Mouse (Mus musculus) heart, adult 9 months (tissue): ENCODE measurements around the gene Gm13103.
"Not testable (repeated sequence)": the region's sequence is repeated elsewhere in the genome, so short reads cannot be mapped to it uniquely, and the experiment has no call there.

Experiments
- DNase-seq, 2 experiments: peaks; one replicate each; pipeline ENCODE4 v3.0.0; 2022; ENCODE audit warnings: low spot score in 2 of 2

Gene Gm13103

DNA sequence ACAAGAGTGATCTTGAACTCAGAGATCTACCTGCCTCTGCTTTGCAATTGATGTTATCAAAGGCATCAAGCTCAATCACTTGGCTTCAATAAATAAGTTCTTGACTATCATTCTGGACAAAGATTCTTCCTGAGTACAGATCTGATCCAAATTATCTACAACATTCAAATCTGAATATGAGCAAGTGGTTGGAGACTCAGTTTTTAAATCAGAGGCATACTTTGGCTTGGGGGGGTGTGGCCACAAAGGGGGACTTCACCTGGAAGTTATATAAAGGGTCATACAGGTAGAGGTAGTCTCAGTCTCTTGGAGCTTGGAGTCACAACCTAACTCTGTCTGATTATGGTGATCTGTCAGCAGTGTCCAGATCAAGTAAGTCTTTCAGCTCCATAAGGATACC lies at the start of gene Gm13103:
TSS of gene Gm13103 (plus strand) at position 301 of the 400 bp plus-strand sequence.
- DNase-seq: not testable (repeated sequence)

DNA sequence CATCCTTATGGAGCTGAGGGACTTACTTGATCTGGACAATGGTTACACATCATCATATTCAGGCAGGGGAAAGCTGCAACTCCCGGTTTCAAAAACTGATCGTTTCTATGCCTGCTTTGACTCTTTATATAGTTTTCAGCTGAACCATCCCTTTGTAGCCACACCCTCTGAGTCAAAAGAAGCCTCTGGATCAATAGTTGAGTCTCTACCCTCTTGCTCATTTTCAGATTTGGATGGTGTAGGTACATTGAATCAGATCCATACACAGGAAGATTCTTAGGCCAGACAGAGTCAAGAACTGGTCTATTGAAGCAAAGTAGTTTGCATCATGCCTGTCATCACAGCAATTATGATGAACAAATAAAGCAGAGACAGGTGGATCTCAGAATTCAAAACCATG lies 30.3 kb upstream of the Gm13103 start, which contains the start of gene Gm13084:
TSS of gene Gm13084 (minus strand) at position 101 of the 400 bp plus-strand sequence.
- DNase-seq: no peak

DNA sequence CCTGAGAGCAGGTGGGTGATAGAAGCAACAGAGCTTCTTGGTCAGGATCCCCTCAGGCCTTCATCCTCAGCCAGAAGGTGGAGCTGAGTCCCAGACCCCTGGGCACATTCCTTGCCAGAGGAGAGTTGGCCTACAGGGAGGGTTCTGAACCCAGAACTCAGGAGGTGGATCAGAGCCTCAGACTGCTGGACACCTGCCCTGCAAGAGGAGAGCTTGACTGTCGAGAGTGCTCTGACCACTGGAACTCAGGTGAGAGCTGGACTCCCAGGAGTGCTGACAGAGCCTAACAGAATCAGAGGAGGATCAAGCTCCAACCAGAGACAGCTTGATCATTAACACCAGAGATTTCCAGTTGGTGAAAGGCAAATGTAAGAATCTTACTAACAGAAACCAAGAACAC lies 36.1 kb downstream of the Gm13103 start:
- DNase-seq: not testable (repeated sequence)

- DNase-seq: not testable (repeated sequence)
Observed at GRCm38 (mm10) chr4:143894406-143894805, 48.1 kb downstream of the Gm13103 start.

GRCm38 (mm10) chr4:143900280-143900679 lies 54.0 kb downstream of the Gm13103 start, which contains the start of gene Pramef6:
Gene Pramef6 (minus strand): TSS chr4:143900380.
- DNase-seq: not testable (repeated sequence)
